Mouse (Mus musculus) adrenal gland, postnatal 4 days (tissue): ENCODE results near the gene Dscaml1. TPM values are rescaled to one million over a fixed set of nuclear protein-coding genes. Genes with fewer than 3 reads are reported as not detected.

Experiments
- DNase-seq, 2 experiments: peaks; one replicate each; pipeline ENCODE4 v3.0.0; 2021 to 2022; ENCODE audit warnings: low spot score in 2 of 2, mixed read lengths in 2 of 2
- total RNA-seq, 2 experiments: library from RNA; stranded (reverse); gene quantifications; 2 replicates each; pipeline ENCODE4 v1.2.3; 2021

The Dscaml1 gene
- total RNA-seq, 2 experiments from 2014 or later: 2.3 to 2.5 TPM

GRCm38 (mm10) chr9:45556882-45557281 is 130.5 kb downstream of the Dscaml1 start:
- DNase-seq: no peak

- DNase-seq: no peak
These were observed 134.6 kb downstream of the Dscaml1 start for GRCm38 (mm10) chr9:45560987-45561386.

- no peak for DNase-seq
These were observed 140.6 kb downstream of the Dscaml1 start for GRCm38 (mm10) chr9:45566843-45567578.

- DNase-seq: no peak
These were observed 143.3 kb downstream of the Dscaml1 start for GRCm38 (mm10) chr9:45569680-45570079.

GRCm38 (mm10) chr9:45570346-45570745 is 143.9 kb downstream of the Dscaml1 start:
- DNase-seq: no peak

GRCm38 (mm10) chr9:45572787-45573492 is 146.5 kb downstream of the Dscaml1 start:
- no peak for DNase-seq

- DNase-seq: no peak
These were observed 147.0 kb downstream of the Dscaml1 start for GRCm38 (mm10) chr9:45573493-45573815.

GRCm38 (mm10) chr9:45574021-45574420 is 147.6 kb downstream of the Dscaml1 start:
- DNase-seq: no peak

GRCm38 (mm10) chr9:45580069-45580795 is 153.8 kb downstream of the Dscaml1 start:
- no peak for DNase-seq

GRCm38 (mm10) chr9:45586475-45586874 is 160.0 kb downstream of the Dscaml1 start:
- no peak for DNase-seq

- DNase-seq: no peak
These were observed 161.3 kb downstream of the Dscaml1 start for GRCm38 (mm10) chr9:45587704-45588103.

GRCm38 (mm10) chr9:45589867-45590266 is 163.4 kb downstream of the Dscaml1 start:
- DNase-seq: no peak

- no peak for DNase-seq
These were observed 164.6 kb downstream of the Dscaml1 start for GRCm38 (mm10) chr9:45591061-45591460.

- DNase-seq: no peak
These were observed 165.9 kb downstream of the Dscaml1 start for GRCm38 (mm10) chr9:45592374-45592773.

GRCm38 (mm10) chr9:45598117-45598516 is 171.7 kb downstream of the Dscaml1 start:
- DNase-seq: no peak

- no peak for DNase-seq
These were observed 172.9 kb downstream of the Dscaml1 start for GRCm38 (mm10) chr9:45599377-45599776.

GRCm38 (mm10) chr9:45607337-45607736 is 180.9 kb downstream of the Dscaml1 start:
- no peak for DNase-seq

GRCm38 (mm10) chr9:45608097-45609031 is 181.9 kb downstream of the Dscaml1 start:
- DNase-seq: no peak

GRCm38 (mm10) chr9:45610336-45611060 is 184.1 kb downstream of the Dscaml1 start:
- DNase-seq: no peak

GRCm38 (mm10) chr9:45614616-45615015 is 188.2 kb downstream of the Dscaml1 start:
- no peak for DNase-seq
